Mouse (Mus musculus) CH12.LX (cell line): ENCODE measurements around the gene Frat1. TPM values are rescaled to one million over a fixed set of nuclear protein-coding genes. Genes with fewer than 3 reads are reported as not detected.

ENCODE experiments used
- DNase-seq: peaks from one replicate; pipeline ENCODE4 v3.0.0-alpha.2; 2013; ENCODE audit errors: extremely low read depth
- H3K27ac ChIP-seq: 2 replicates; pipeline ENCODE4 v1.5.1; 2012; ENCODE audit warnings: low read depth, mild to moderate bottlenecking, control low read depth, moderate library complexity; ENCODE audit not compliant: insufficient read depth
- H3K27me3 ChIP-seq: replicated peaks from 2 replicates; pipeline ENCODE3; 2012; ENCODE audit warnings: inconsistent platforms
- H3K36me3 ChIP-seq, 2 experiments: replicated peaks in 1 of 2; 2 replicates each; pipeline versions ENCODE3 to v1.6.1; 2012; ENCODE audit warnings: inconsistent platforms in 1 of 2, low read length in 1 of 2, mild to moderate bottlenecking in 1 of 2, mixed read lengths in 1 of 2, moderate library complexity in 1 of 2; ENCODE audit not compliant: control insufficient read depth in 1 of 2, insufficient read depth in 1 of 2
- H3K4me1 ChIP-seq, 2 experiments: 2 replicates each; pipeline ENCODE4 v1.6.1; 2012; ENCODE audit warnings: inconsistent platforms in 1 of 2, moderate library complexity in 1 of 2; ENCODE audit not compliant: insufficient read depth in 2 of 2, control insufficient read depth in 1 of 2
- H3K4me2 ChIP-seq: 2 replicates; pipeline ENCODE4 v1.6.1; 2012; ENCODE audit warnings: low read depth, mild to moderate bottlenecking, control low read depth; ENCODE audit not compliant: poor library complexity, insufficient read depth, severe bottlenecking
- H3K4me3 ChIP-seq, 3 experiments: fragments of 150-350 bp in 1 of 3; sonication (generic) in 1 of 3; replicated peaks in 1 of 3; 2 replicates each; pipeline versions ENCODE3 to v1.5.1; 2011 to 2012; ENCODE audit warnings: low read depth in 2 of 3, low read length in 2 of 3, mild to moderate bottlenecking in 2 of 3, moderate library complexity in 2 of 3, control low read depth in 1 of 3, improper control_type of control experiment in 1 of 3, inconsistent platforms in 1 of 3, mixed read lengths in 1 of 3; ENCODE audit not compliant: poor library complexity in 1 of 3
- H3K79me2 ChIP-seq: replicated peaks from 2 replicates; pipeline ENCODE4 v1.6.1; 2012; ENCODE audit warnings: mild to moderate bottlenecking, moderate library complexity; ENCODE audit not compliant: control insufficient read depth, poor library complexity, insufficient read depth, severe bottlenecking; ENCODE audit errors: extremely low read depth
- H3K9ac ChIP-seq: 2 replicates; pipeline ENCODE4 v1.6.1; 2012; ENCODE audit warnings: low read depth, mild to moderate bottlenecking, control low read depth, moderate library complexity; ENCODE audit not compliant: insufficient read depth
- H3K9me3 ChIP-seq: replicated peaks from 2 replicates; pipeline ENCODE3; 2012; ENCODE audit warnings: low read length, inconsistent platforms, mixed read lengths
- CHD1 ChIP-seq: IDR thresholded peaks from 2 replicates; pipeline ENCODE4 v1.6.1; 2012; ENCODE audit warnings: low read depth, low read length, improper control_type of control experiment, inconsistent platforms
- ELF1 ChIP-seq: IDR thresholded peaks from 2 replicates; pipeline ENCODE4 v1.6.1; 2014; ENCODE audit warnings: low read depth, mild to moderate bottlenecking, inconsistent platforms, low read length, improper control_type of control experiment
- HCFC1 ChIP-seq: IDR thresholded peaks from 2 replicates; pipeline ENCODE4 v1.6.1; 2012; ENCODE audit warnings: low read depth, mild to moderate bottlenecking, inconsistent platforms, low read length, improper control_type of control experiment
- KAT2A ChIP-seq: IDR thresholded peaks from 2 replicates; pipeline ENCODE4 v1.6.1; 2012; ENCODE audit warnings: low read length, improper control_type of control experiment, inconsistent platforms; ENCODE audit not compliant: insufficient replicate concordance
- MAX ChIP-seq: IDR thresholded peaks from 2 replicates; pipeline ENCODE4 v1.6.1; 2011; ENCODE audit warnings: low read length, improper control_type of control experiment
- MAZ ChIP-seq: IDR thresholded peaks from 2 replicates; pipeline ENCODE4 v1.6.1; 2012; ENCODE audit warnings: low read depth, mild to moderate bottlenecking, inconsistent platforms, low read length, improper control_type of control experiment, moderate library complexity
- MEF2A ChIP-seq: IDR thresholded peaks from 2 replicates; pipeline ENCODE4 v1.6.1; 2014; ENCODE audit warnings: low read depth, mild to moderate bottlenecking, inconsistent platforms, low read length, improper control_type of control experiment, borderline replicate concordance
- MYC ChIP-seq: IDR thresholded peaks from 2 replicates; pipeline ENCODE4 v1.6.1; 2011; ENCODE audit warnings: low read depth, mild to moderate bottlenecking, improper control_type of control experiment, low read length
- NRF1 ChIP-seq: IDR thresholded peaks from 2 replicates; pipeline ENCODE4 v1.6.1; 2014; ENCODE audit warnings: low read depth, mild to moderate bottlenecking, inconsistent platforms, low read length, improper control_type of control experiment, moderate library complexity
- POLR2A ChIP-seq: IDR thresholded peaks from 2 replicates; pipeline ENCODE4 v1.6.1; 2011; ENCODE audit warnings: low read depth, mild to moderate bottlenecking, improper control_type of control experiment, low read length
- POLR2AphosphoS2 ChIP-seq: IDR thresholded peaks from 2 replicates; pipeline ENCODE4 v1.6.1; 2011; ENCODE audit warnings: low read depth, low read length, improper control_type of control experiment
- RAD21 ChIP-seq: IDR thresholded peaks from 2 replicates; pipeline ENCODE4 v1.6.1; 2011; ENCODE audit warnings: low read depth, mild to moderate bottlenecking, low read length, improper control_type of control experiment, moderate library complexity
- SIN3A ChIP-seq: IDR thresholded peaks from 2 replicates; pipeline ENCODE4 v1.6.1; 2012; ENCODE audit warnings: low read length, improper control_type of control experiment, inconsistent platforms
- SMC3 ChIP-seq: IDR thresholded peaks from 2 replicates; pipeline ENCODE4 v1.6.1; 2011; ENCODE audit warnings: low read depth, low read length, improper control_type of control experiment
- USF1 ChIP-seq: IDR thresholded peaks from 2 replicates; pipeline ENCODE4 v1.6.1; 2014; ENCODE audit warnings: low read depth, mild to moderate bottlenecking, inconsistent platforms, low read length, improper control_type of control experiment
- USF2 ChIP-seq: conservative IDR thresholded peaks from 2 replicates; pipeline ENCODE4 v1.6.1; 2011; ENCODE audit warnings: low read depth, low read length, improper control_type of control experiment
- ZMIZ1 ChIP-seq: IDR thresholded peaks from 2 replicates; pipeline ENCODE4 v1.6.1; 2012; ENCODE audit warnings: low read depth, mild to moderate bottlenecking, inconsistent platforms, low read length, improper control_type of control experiment
- ZNF384 ChIP-seq: IDR thresholded peaks from 2 replicates; pipeline ENCODE4 v1.6.1; 2012; ENCODE audit warnings: low read depth, low read length, improper control_type of control experiment, inconsistent platforms
- dilution Hi-C: fragments of 300-500 bp; cut with MboI; formaldehyde crosslinking; loops from 2 replicates; pipeline ENCODE4 v1.14.3; 2020; ENCODE audit warnings: low sequenced_read_pairs; ENCODE audit not compliant: extremely low pct_unique_long_range_greater_than_20kb, extremely low pct_ligation_motif_present
- in situ Hi-C: fragments of 300-500 bp; cut with MboI; formaldehyde crosslinking; loops from 3 replicates; pipeline ENCODE4 v1.14.3; 2019; ENCODE audit warnings: low sequenced_read_pairs, low pct_ligation_motif_present, low pct_unique_long_range_greater_than_20kb, mixed read lengths
- polyA plus RNA-seq: library from polyadenylated mRNA; unstranded; fragments of >175 nt; gene quantifications from 2 replicates; pipeline ENCODE4 v1.2.1, GENCODE M21; 2012; ENCODE audit warnings: low read depth; ENCODE audit not compliant: insufficient read length
- total RNA-seq, 2 experiments: library from RNA; depleted of rRNA; stranded (reverse); fragments of 300-350 nt in 1 of 2; fragments of >200 nt in 1 of 2; gene quantifications; 2 replicates each; pipeline ENCODE4 v1.2.3; 2012 to 2014

Frat1 gene
- total and polyA plus RNA-seq, 3 experiments, result 0.64 to 2.0 (median 0.70) TPM

GRCm38 (mm10) chr19:41836719-41837118 is 6.9 kb downstream of the Frat1 start:
- TF ChIP-seq NRF1, result no peak
- TF ChIP-seq SIN3A, result no peak
- no peak for TF ChIP-seq ZNF384
- TF ChIP-seq HCFC1, result no peak
- TF ChIP-seq USF1, result no peak
- no peak for TF ChIP-seq RAD21
- no peak for TF ChIP-seq USF2
- no peak for TF ChIP-seq MAX
- no peak for TF ChIP-seq MAZ
- TF ChIP-seq POLR2AphosphoS2, result no peak
- TF ChIP-seq POLR2A, result no peak
- no peak for TF ChIP-seq ELF1
- TF ChIP-seq CHD1, result no peak
- Histone ChIP-seq H3K4me2 (no peak overlapping the region), H3K9me3 (no peaks in the 10 kb centered on the region), H3K9ac (no peak overlapping the region), H3K36me3 (no peaks in the 10 kb centered on the region), H3K27me3 (peaks cover 61% of the 10 kb centered on the region), H3K4me3 (no peak overlapping the region), H3K79me2 (no peaks in the 10 kb centered on the region), H3K4me1 (peaks cover 5% of the 10 kb centered on the region in 2 experiments; a peak in 1 of 4 replicates), H3K27ac (no peak overlapping the region)
- in situ Hi-C loops, result no loop called here
- DNase-seq, result no peak
- dilution Hi-C loops, result no loop called here

GRCm38 (mm10) chr19:41837194-41837916 is 7.6 kb downstream of the Frat1 start:
- H3K9me3 ChIP-seq, result no peaks in the 10 kb centered on the region
- dilution Hi-C loops (no loop called here), in situ Hi-C loops (no loop called here)
- no peak overlapping the region for H3K4me2 ChIP-seq
- no peak overlapping the region for H3K4me3 ChIP-seq
- no peak for TF ChIP-seq KAT2A
- no peak for TF ChIP-seq SMC3
- no peak for TF ChIP-seq MEF2A
- TF ChIP-seq ZMIZ1, result no peak
- TF ChIP-seq MYC, result no peak
- no peak for TF ChIP-seq NRF1
- no peaks in the 10 kb centered on the region for H3K36me3 ChIP-seq
- DNase-seq, result no peak
- H3K79me2 ChIP-seq, result no peaks in the 10 kb centered on the region
- H3K27me3 ChIP-seq, result peaks cover 57% of the 10 kb centered on the region
- H3K27ac ChIP-seq, result no peak overlapping the region
- no peak overlapping the region for H3K9ac ChIP-seq
- peaks cover 2 to 5% of the 10 kb centered on the region in 2 experiments; a peak in 1 of 4 replicates for H3K4me1 ChIP-seq
